Mouse (Mus musculus) urinary bladder, postnatal 14 days (tissue): ENCODE data around the gene 9130019O22Rik.
"Not testable (repeated sequence)": the region's sequence is repeated elsewhere in the genome, so short reads cannot be mapped to it uniquely, and the experiment has no call there.

Source experiments
- DNase-seq: peaks from one replicate; pipeline ENCODE4 v3.0.0; 2021; ENCODE audit warnings: low spot score

Gene 9130019O22Rik

DNA sequence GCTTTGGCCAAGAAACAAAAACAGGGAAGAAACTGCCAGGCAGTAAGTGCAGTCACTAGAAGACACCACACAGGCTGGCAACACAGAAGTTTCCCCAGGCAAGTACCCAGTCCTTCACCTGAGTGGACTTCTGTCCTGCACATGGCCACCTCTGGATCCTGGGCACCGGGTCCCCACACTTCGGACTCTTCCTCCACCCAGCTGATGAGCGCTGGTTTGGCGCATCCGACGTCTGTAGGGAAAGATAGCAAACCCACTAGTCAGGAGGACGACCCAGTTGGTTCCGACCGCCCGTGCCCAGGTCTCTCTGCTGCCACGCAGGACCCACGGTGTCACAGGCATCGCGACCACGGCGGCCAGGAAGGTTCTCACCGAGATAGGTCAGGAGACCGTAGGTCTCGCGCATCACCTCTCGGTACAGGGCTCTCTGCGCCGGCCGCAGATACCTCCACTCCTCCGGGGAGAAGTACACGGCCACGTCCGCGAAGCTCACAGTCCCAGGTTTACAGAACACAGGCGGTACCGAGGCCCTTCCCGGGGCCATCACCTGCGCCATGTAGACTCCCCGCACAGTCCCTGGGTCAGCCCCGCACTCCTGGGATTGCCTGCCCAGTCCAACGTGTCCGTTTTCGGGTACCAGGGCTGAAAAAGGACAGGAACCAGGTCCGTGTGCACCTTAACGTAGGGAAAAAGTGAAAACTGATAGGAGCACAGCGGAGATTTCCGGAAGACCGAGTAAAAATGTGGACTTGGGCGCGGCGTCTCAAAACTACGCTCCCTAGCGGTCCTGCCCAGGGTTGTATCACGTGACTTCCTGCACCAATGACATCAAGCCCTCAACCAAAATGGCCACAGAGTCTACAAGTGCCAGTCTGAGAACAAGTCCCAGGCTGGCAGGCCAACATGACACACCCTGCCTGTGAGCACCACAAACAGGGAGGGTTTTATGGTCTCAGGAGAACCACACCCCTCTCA is 11.4 kb downstream of the 9130019O22Rik start, which contains the start of gene Zfp747:
Gene Zfp747 (minus strand): TSS at position 780 of the 975 bp plus-strand sequence.
- peak; percentile 96 for DNase-seq

DNA sequence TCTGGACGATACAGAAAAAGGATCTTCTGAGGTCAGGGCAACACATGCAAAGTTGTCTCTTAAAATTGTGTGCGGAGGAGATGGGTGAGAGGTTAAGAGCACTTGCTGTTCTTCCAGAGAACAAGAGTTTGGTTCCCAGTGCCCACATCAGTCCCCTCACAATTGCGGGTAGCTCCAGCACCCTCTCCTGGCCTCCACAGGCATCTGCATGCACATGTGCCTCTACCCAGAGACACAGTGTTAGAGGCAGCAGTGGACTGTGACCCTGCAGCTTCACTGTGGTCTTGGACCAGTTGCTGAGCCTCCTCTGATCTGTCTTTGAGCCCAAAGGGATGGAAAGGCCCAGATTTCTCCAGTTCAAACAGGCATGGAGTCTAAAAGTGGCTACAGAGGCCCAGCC is 15.1 kb downstream of the 9130019O22Rik start:
- not testable (repeated sequence) for DNase-seq

DNA sequence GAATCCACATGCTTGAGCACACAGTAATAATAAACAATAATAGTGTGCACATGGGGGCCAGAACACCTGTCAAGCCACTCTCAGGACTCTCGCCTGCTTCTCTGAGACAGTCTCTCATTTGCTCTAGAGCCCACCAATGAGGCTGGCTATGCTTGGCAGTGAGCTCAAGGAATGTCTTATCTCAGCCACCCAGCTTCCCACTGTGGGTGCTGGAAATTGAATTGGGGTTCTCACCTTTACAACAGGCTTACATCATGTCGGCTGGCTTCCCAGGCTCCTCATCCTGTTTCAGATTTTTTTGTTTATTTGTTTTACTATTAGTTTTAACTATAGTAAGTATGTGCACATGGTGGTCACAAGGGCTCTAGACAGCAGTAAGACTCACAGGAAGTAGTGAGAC is 15.8 kb downstream of the 9130019O22Rik start:
- no peak for DNase-seq

DNA sequence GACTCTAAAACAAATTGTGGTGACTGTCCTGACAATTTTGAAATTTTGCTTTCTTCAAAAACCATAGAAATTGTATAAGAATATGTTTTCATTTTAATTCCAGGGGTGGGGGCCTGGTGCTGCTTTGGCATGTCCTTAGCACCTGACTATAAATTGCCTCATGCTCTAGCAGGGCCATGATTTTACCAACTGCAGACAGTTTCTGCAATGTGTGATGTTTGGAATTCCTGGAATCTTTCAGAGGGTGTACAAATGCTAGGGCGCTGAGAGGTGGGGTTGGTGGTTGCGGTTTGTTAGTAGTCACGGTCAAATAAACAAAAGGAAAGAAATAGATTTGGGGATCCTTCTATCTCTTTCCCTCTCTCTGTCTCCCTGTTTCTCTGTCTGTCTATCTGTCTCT is 20.7 kb downstream of the 9130019O22Rik start:
- no peak for DNase-seq

- no peak for DNase-seq
These were observed 22.8 kb downstream of the 9130019O22Rik start for GRCm38 (mm10) chr7:127364166-127364565.

GRCm38 (mm10) chr7:127363475-127363921 is 23.5 kb downstream of the 9130019O22Rik start:
- DNase-seq: no peak

DNA sequence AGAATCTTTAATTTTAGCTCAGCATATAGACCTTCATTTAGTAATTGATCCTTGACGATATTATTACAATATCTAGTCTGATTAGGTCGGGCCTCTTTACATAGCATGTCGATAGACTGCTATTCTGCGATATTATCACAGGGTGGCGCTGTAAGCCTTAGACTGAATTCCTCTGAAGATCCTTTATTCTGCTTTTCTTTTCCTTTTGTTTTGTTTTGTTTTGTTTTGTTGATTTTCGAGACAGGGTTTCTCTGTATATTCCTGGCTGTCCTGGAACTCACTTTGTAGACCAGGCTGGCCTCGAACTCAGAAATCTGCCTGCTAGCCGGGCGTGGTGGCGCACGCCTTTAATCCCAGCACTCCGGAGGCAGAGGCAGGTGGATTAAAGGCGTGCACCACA is 24.5 kb downstream of the 9130019O22Rik start:
- DNase-seq: not testable (repeated sequence)

- DNase-seq: no peak
These were observed 25.5 kb downstream of the 9130019O22Rik start for GRCm38 (mm10) chr7:127361449-127361848.

GRCm38 (mm10) chr7:127360265-127360664 is 26.7 kb downstream of the 9130019O22Rik start:
- DNase-seq: no peak

- no peak for DNase-seq
These were observed 28.5 kb downstream of the 9130019O22Rik start for GRCm38 (mm10) chr7:127358472-127358871.

DNA sequence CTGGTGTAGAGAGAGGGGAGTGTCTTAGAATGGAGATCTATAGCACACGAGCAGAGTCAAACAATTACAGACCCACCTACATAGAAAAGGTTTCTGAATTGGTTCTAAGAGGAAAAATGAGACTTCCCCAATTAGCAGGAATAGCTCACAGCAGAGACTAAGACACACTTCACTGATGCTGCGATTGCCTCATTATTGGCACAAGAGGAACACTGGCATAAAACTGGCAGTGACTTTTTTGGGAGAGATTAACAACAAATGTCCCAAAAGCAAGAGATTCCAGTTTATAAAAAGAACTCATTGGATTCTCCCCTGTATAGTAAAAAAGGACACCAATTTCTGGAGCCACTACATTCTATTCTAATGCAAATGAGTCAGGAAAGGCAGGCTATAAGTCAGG is 29.1 kb downstream of the 9130019O22Rik start:
- DNase-seq: no peak

DNA sequence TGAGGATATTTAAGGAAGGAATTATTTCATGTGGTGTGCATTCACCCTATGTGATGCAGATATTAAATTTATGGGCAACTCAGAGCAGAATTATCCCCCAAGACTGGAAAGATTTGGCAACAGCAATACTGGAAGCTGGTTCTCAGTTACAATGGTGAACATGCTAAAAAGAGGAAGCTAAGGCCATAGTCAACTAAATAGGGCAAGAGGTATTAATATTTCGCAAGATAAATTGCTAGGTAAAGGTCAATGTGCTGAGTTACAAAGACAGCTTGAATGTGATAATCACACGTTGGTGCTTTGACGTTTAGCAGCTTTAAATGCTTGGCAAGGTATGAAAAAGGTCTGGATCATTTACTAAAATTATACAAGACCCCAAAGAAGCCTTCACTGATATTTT is 31.2 kb downstream of the 9130019O22Rik start:
- DNase-seq: no peak

GRCm38 (mm10) chr7:127351230-127352004 is 35.5 kb downstream of the 9130019O22Rik start:
- no peak for DNase-seq

DNA sequence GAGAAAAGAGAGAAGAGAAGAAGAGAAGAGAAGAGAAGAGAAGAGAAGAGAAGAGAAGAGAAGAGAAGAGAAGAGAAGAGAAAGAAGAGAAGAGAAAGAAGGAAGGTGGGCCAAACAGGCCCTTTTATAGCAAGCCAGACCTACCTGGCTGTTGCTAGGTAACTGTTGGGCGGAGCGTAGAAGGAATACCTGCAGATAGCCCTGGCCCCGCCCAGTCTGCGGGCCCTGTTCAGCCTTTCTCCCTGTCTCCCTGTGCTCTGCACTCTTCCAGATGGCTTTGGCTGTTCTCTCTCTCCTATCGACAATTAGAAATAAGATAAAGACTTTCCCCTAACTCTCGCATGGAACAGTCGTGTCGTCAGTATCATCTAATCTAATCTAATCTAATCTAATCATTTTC is 40.3 kb downstream of the 9130019O22Rik start:
- peak; percentile 77 for DNase-seq

DNA sequence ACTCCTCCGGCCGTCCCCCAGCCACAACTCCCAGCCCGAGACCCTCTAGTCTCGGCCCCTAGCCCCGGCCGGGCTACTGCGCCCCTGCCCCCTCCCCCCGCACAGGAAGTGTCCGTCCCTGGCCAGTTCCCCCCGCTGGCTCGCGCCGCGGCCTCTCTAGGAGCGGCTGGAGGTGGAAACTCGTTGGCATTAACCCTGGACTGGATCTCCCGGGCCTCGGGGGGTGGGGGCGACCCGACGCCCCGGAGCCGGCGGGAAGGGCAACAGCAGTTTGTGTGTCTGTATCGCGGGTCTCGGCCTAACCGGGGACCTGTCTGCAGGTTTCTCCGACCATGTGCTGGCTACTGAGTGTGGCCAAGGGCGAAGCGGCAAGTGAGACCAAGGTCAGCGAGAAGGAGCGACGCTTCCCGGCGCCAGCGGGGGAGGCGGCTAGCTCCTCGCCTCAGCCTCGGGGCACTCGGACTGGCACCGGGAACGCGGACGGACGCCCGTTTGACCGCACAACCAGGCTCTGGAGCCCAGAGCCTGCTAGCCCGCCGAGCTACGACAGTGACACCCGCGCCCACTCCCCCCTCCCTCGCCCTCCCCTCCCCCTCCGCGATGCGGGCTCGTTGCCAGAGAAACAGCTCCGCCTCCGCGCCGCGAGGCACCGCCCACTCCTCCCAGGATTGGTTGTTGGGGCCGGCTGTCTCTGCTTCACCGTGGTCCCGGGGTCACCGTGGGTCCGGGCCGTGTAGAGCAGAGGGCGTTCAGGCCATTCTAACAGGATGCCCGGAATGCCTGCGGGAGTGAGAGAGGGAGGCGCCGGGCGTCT is 41.2 kb downstream of the 9130019O22Rik start, which contains the start of gene Zfp768:
Gene Zfp768 (minus strand): TSS at position 78 of the 814 bp plus-strand sequence.
- DNase-seq: peak; percentile 94

DNA sequence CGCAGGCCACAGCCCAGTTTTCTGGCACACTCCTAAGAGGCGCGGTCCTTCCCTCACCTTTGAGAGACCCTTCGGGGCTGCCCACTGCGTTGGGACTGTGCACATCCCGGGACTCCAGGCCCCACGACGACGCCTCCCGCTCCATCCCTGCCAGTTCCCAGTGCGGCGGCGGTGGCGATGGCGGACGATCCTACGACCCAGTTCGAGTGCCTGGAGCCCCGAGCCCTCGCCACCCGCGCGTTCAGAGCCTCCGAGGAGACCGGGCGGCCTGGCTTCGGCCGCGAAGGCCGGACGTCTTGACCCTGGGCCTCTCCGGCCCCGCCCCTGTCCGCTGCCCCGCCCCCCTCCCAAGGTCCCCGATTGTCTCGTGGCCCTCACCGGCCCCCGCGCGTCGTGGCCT is 41.9 kb downstream of the 9130019O22Rik start:
- DNase-seq: peak; percentile 54

- no peak for DNase-seq
These were observed 42.6 kb downstream of the 9130019O22Rik start for GRCm38 (mm10) chr7:127344371-127344770.

DNA sequence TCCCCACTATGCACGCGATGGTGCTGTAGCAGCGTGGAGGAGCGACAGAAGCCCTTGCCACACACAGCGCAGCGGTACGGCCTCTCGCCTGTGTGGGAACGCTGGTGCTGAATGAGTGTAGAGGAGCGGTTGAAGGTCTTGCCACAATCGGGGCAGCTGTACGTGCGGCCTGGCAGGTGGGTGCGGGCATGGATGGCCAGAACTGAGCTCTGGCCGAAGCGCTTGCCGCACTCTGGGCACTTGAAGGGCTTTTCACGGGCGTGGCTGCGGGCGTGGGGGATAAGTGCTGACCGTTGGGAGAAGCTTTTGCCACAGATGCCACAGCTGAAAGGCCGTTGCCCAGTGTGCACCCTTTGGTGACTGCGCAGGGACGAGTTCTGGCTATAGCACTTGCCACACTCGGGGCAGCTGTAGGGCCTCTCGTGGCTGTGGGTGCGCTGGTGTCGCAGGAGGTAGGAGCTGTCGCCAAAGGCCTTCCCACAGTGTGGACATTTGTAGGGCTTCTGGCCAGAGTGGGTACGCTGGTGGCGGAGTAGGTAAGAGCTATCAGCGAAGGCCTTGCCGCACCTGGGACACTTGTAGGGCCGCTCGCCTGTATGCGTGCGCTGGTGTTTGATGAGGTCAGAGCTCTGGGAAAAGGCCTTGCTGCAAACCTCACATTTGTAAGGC is 43.5 kb downstream of the 9130019O22Rik start:
- DNase-seq: no peak

DNA sequence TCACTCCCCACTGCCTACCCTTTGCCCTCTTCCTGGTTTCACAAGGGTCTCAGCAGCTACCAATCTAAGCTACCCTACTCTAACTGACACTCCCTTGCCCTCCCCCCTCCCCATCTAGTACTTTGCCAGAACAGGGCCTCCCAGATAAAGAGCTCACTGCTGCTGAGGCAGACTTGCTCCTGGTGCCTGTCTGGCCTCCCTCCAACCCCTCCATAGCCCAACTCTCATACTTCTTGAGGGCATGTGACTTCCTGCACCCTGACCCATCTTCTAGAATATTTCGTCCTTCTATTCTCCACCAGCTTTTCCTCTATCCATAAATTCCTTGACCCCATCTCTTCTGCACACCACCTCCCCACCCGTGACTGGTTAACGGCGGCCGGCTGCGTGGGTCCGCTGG is 44.1 kb downstream of the 9130019O22Rik start:
- no peak for DNase-seq

DNA sequence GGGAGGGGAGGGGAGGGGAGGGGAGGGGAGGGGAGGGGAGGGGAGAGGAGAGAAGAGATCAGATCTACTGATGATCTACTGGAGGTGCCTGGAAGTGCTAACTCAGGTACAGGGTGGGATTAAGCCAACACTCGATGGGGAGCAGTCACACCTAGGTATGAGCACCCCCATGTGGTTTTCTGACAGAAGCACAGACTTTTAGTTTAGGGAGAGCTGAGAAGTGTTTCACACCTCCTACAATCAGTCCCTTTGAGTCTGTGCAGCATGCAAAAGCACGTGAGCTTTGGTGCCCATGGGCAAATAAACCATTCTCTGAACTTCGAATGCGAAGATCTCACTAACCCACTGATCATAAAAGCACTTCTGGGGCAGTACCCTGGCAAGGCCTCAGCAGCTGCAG is 44.6 kb downstream of the 9130019O22Rik start:
- no peak for DNase-seq

DNA sequence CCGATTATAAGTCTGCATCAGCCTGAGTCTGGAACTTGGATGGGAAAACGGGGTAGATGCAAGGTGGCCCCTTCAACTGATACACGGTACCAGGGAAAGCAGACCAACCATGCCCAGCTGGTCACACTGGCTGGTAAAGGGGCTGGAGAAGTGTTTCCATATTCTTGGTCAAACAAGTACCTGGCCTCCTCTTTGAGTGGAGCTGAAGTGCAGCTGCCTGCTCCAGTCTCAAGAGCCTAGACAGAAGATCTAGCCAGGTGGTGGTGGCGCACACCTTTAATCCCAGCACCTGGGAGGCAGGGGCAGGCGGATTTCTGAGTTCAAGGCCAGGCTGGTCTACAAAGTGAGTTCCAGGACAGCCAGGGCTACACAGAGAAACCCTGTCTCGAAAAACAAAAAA is 45.1 kb downstream of the 9130019O22Rik start:
- not testable (repeated sequence) for DNase-seq
